Mouse (Mus musculus) olfactory bulb, adult 2 months (tissue): Measurements from ENCODE around the gene Reep6.

Experiments used
- CTCF ChIP-seq: fragments of 200-500 bp; IDR thresholded peaks from 2 replicates; pipeline ENCODE4 v1.5.1; 2012; ENCODE audit warnings: low read depth, mild to moderate bottlenecking, low read length, moderate library complexity; ENCODE audit not compliant: insufficient read depth
- POLR2A ChIP-seq: fragments of 200-500 bp; IDR thresholded peaks from 2 replicates; pipeline ENCODE4 v1.6.1; 2012; ENCODE audit warnings: mild to moderate bottlenecking, low read depth, low read length, moderate library complexity; ENCODE audit not compliant: insufficient read depth

DNA sequence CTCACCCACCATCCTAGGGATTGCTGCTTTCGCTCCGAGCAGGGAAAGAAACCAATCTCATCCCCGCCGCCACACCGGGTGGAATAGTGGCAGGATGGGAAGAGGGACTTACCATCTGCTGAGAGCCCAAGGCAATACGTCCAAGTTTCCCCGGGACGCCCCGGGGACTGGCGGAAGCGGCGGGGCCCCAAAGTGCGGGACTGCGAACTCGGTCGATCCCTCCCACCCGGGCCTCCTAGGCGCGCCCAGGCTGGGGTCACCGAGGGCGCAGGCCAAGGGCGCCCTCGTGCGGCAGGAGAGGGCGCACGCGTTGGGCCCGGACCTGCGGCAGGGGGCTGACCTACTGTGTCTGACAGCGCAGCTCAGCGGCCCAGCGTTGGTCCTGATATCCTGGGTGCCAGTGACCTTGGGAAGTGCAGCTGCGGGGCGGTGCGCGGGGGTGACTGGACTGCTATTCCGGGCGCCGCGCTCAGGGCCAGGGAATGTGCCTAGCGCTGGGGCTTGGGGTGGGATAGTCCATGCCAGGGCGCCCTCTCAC lies 18.6 kb downstream of the Reep6 start, which contains the start of gene Adamtsl5:
- TF ChIP-seq CTCF (peak; percentile 67), POLR2A (no peak)
